Mouse (Mus musculus) c-Kit-negative CD71-positive TER-119-positive erythroid progenitor cells, embryonic 14.5 days (primary cell): Measurements from ENCODE around the gene Nr2e3.
"Not testable (repeated sequence)": the region's sequence is repeated elsewhere in the genome, so short reads cannot be mapped to it uniquely, and the experiment has no call there.

ENCODE experiments used
- DNase-seq: peaks from one replicate; pipeline ENCODE4 v3.0.0-alpha.2; 2013; ENCODE audit warnings: low read depth, low spot score

The Nr2e3 gene

DNA sequence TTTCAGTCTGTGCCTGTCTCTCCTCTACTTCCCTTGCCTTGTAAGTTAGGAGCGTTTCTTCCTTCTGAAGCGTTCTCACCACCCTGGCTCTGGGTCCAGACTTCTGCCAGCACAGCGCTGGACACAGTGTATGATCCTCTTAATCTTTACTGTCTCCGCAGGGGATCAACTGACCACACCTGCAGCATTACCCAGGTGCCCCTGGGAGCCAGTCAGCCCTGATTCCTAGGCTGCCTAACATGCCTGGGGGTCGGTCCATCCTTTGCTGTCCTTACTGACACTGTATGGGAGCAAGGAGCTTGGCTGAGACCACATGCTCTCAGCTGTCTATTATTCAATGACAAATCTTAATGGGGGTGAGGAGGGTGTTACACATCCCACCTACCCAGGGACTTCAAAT lies 10.5 kb downstream of the Nr2e3 start:
- DNase-seq: no peak

DNA sequence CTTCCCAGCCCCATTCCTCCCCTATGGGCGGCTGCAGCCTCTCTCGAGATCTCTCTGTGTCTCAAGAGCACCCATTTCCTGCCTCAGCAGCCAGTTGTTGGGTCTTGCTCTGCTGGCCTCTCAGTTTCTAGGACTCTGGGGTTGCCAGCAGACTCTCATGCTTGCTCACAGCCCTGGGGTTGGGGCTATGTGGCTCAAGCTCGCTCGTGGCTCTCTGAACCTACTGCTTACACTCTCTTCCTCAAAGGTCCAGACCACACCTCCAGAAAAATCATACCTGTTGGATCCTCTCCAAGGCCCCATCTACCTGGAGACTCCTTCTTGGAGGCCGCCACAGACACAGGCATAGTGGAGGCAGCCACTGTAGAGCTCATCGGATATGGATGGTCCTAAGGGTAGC lies 10.9 kb downstream of the Nr2e3 start:
- DNase-seq: no peak

DNA sequence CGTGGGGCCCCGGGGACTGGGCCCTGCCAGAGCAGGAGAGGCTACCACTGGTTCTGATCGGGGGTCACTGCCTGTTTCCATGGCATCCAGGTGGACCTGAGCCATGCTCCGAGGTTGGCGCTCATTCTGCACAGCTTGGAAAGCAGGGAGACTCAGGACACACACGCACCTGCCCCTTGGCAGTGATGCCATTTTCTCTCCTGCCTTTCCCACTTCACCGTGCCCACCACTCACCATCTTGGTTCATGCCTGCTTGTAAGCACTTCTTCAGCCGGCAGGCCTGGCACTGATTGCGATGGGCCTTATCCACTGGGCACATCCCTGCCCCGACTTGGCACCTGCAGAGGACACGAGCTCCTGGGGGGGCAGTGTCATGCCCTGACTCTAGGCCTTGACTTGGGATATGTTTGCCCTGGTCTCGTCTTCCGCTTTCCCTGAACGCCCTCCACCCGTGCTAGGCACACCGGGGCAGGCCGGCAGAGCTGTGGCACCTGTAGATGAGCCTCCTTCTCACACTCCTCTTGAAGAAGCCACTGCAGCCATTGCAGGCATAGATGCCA lies 11.7 kb downstream of the Nr2e3 start:
- no peak for DNase-seq

DNA sequence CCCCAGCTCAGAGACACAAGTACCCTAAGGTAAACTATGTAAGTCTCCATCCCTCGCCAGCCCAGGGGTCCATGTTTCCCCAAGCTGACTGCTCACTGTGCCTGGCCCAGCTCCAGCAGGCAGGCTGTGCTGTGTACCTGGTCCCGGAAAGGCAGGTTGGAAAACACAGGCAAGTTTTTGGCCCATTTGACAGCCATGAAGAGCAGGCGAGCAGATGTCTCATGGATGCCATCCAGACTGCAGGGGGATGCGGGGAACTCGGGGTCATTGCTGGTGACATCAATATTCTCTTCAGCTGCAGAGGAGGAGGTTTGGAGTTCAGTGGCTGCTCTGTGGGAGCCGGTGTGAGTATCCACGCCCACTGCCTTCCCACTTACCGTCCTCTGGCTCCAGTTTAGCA lies 12.2 kb downstream of the Nr2e3 start:
- no peak for DNase-seq

DNA sequence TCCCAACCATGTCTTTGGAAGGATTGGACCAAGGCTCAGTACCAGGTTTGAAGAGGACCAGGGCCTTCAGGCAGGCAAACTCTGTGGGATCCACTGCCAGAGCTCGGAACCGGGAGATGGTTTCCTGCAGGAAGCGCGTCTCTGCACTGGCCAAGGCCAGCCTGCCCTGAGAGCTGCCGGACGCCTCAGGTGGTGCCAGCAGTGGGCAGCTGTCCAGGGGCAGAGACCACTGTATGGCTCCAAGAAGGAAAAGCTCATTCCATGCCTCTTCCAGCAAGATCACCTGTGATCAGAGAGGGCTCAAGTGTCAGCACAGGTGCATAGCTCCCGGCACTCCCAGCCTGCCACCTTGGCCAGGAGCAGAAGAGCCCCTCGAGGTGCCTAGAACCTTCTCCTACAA lies 13.2 kb downstream of the Nr2e3 start:
- DNase-seq: no peak

DNA sequence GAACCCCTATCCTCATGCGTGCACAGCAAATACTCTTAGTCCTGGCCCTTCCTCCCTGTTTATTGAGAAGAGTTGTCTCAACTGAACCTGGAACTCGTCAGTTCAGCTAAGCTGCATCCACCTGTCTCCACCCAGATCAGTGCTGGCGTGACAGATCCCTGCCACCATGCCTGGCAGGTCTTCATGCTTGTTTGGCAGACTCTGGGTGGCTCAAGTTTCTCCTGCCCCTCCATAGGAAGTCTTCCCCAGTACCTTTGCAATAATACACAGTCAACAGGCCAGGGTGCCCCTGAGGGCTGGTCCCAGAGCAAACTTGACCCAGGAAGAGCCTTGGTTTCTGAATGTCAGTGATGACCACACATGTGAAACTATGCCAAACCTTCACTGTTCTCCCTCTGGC lies 15.2 kb downstream of the Nr2e3 start:
- DNase-seq: no peak

DNA sequence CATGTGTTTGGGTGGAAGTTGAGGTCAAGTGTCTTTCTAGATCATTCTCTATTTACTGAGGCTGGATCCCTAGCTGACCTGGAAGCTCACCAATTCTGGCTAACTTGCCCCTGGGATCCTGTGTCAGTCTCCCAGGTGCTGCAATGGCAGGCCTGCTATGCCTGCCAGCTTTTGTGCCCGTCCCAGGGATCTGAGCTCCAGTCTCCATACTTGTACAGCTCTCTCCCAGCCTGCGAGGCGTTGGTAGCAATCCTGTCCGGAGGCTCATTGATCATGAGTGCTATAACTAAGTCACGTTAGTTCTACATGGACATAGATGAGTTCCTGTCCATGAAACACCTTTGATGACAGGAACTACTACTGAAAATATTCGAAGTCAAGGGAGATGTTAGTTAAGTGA lies 16.6 kb downstream of the Nr2e3 start:
- DNase-seq: no peak

DNA sequence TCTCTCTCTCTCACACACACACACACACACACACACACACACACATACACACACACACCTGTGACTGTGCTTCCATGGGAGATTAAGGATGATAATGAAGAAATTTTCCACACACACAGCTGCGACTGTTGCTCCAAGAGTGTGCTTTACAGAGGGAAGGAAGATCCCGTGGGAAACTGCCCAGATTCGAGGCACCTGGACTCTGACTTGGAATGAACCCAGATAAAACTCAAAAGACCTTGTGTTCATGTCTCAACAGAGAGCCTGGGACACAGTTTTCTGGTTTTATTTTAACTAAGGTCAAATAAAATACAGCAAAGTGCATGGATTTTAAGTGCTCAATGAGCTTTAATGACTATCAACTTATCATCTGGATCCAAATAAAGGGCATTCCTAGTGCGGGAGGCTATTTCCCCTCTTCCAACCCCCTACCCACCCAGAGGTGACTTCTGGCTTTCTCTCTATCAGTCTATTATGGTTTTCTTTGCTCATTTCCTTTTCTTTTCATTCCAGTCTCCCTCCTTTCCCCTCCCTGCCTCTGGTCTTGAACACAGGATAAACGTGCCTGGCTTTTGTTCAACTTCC lies 17.9 kb downstream of the Nr2e3 start:
- no peak for DNase-seq

DNA sequence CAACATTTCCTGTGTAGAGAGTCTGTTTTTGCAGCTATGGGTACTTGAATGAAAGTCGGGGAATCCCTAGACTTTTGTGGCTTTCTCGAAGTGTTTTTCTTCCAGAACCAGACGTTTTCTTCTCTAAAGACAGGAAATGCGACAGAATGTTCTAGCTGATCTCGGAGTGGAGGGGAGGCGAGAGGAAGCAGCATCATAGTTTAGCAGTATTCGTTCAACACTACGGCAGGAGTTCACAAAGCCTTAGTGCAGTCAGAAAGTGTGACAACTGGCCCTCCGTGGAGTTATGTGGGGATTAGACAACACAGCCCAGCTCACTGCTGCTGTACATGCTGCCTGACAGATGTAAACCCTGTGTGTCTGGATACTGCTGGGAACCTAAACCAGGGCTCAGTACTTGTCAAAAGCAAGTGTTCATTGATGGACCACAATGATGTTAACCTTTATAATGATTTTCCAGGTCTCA lies 18.5 kb downstream of the Nr2e3 start:
- DNase-seq: no peak

DNA sequence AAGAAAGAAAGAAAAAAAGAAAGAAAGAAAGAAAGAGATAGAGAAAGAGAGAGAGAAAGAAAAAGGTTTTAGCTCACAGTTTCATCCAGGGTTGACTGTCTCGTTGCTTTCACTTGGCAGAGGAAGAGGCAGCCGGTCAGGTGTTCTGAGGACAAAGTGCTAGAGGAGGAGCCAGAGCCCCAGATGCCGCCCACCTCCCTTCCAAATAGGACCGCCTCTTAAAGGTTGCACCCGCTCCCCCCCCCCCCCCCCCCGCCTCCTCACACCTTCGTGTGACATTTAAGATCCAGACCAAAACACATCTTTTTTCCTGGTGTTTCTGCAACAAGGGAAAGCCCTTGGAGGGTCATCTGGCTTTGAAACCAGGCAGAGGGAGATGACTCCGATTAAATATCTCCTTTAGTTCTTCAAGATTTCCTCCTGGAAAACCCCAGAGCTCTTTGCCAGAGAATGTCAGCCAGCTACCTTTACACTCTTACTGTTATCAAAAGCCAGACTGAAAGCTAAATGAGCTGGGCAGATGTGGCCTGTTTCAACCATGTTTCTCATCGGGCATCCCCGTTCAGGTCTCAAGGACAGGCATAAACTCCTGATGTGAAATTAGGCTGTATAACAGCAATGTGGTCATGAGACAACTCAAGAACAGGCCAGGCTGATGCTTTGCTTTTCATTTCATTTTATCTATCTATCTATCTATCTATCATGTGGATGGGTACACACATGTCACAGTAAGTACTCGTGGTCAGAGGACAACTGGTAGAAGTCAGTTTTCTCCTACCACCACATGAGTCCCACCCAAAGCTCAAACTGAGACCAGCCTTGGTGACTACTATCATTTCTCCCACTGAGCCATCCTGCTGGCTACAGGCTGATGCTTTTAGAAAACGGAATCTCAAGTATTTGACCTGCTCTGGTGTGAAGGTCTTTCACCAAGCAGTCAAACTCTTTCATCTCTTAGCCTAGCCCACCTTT lies 19.3 kb downstream of the Nr2e3 start:
- DNase-seq: no peak

DNA sequence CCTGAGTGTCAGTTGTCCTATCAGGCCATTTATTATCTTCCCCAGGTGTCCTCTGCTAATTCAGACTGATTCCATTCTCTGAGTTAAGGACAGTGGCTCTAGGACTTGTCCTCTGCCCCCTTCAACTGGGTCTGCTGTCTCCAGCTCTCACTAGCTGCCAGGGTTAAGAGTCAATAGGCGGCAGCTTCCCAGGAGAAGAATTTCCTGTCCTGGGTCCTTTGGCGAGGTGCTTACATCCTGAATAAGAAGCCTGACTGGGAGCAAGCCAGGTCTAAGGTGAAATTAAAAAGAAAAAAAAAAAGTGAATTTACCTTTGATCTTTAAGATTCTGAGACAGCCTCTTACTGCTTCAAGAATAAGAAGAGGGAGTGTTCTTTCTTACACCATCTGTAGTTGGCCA lies 20.8 kb downstream of the Nr2e3 start:
- no peak for DNase-seq

DNA sequence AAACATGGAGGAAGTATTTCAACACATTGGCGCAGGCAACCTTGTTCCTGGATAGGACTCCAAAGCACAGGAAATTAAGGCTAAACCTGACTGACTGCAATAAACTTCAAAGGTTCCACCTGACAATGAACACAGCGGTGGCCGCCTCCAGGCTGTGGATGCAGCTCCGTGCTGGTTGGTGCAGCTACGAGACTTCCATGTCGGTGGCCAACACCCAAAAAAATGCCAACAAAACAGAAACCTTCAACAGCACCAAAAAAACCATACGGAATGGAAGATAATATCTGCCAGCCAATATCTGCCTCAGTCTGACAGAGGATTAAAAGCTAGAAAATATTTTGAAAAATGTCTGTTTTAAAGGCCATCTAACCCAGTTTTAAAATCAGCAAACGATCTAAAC lies 21.9 kb downstream of the Nr2e3 start:
- DNase-seq: no peak

DNA sequence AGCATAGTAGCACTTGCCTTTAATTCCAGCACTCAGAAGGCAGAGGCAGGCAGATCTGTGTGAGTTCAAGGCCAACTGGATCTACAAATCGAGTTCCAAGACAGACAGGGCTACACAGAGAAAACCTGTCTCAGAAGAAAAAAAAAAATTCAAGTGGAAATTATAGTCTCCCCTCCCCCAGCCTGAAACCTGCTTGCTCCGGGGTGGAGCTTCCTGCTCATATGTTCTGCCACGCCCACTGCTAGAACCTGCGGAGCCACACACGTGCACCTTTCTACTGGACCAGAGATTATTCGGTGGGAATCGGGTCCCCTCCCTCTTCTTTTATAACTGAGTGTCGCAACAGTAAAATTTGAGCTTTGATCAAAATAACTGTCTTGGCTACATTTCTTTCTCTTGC lies 24.6 kb downstream of the Nr2e3 start:
- DNase-seq: not testable (repeated sequence)

DNA sequence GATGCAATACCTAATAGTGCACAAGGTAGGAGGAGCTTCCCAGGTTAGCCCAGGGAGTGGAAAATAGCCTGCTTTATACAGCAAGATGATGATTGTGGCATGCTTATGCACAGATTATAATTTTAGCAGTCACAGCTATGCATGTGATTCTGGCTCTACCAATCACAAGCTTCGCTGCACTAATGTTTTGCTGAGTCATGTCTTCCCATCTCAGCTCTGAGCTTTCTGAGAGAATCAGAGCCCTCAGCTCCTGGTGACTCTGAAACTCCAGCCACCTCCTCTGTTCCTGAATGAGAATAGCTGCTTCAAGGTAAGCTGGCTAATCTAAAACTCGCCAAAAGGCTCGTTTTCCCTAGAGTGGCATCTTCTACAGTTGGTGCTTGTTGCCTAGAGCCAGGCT lies 30.2 kb downstream of the Nr2e3 start:
- no peak for DNase-seq

DNA sequence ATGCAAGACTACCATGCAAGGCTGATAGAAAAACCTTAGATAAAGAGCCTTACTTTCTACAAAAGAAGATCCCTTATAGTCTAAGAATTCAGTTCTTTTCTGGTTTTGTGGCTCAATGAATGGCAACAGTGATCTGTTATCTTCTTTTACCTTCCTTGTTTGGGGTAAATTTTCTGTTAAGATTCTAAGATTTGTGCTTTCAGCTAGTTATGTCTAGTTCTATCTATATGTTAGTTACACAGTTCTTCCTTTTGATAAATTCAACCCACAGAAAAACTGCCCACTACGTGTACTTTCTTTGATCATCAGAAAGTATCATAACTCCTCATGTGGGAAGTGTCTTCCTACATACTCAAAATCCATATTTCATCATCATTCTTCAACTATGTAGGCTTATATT lies 45.7 kb downstream of the Nr2e3 start:
- DNase-seq: no peak

DNA sequence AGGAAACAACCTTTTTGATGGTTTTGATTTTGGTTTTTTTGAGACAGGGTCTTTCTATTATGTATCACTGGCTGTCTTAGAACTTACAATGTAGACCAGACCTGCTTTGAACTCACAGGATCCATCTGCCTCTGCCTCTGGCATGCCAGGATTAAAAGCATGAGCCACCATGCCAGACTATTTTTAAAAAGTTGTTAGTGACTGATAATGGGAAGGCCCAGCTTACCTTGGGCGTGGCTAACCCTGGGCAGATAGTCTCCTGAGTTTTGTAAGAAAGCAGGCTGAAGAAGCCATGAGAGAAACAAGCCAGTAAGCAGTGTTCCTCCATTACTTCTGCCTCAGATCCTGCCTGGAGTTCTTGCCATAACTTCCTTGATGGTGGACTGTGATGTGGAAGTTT lies 57.1 kb downstream of the Nr2e3 start:
- DNase-seq: no peak
